Mouse (Mus musculus): ENCODE measurements at regions not wholly inside any gene's neighbourhood (a gene's known extent, or its start where the extent isn't known, plus 50 kb on each side); places are given as distances from the start of the nearest gene placed in this dataset.
A peak's percentile ranks its signal among the peaks of the same experiment; 100 is the strongest.

GRCm38 (mm10) chr17:52195804-52196203, 362.7 kb upstream of the Satb1 start:
- no peak for DNase-seq (ENCODE audit: low read depth)

- DNase-seq (ENCODE audit: low read depth) = no peak
Observed at GRCm38 (mm10) chr17:52191064-52191682, 358.1 kb upstream of the Satb1 start.

GRCm38 (mm10) chr17:52182706-52183105, 349.6 kb upstream of the Satb1 start:
- DNase-seq (ENCODE audit: low read depth) = peak; percentile 80

GRCm38 (mm10) chr17:52177996-52178395, 344.9 kb upstream of the Satb1 start:
- DNase-seq (ENCODE audit: low read depth) = no peak

GRCm38 (mm10) chr17:52168076-52168838, 335.2 kb upstream of the Satb1 start:
- peak; percentile 47 for DNase-seq (ENCODE audit: low read depth)

GRCm38 (mm10) chr17:52167658-52168057, 334.6 kb upstream of the Satb1 start:
- DNase-seq (ENCODE audit: low read depth) = no peak

GRCm38 (mm10) chr17:52165891-52166485, 332.9 kb upstream of the Satb1 start:
- DNase-seq (ENCODE audit: low read depth) = no peak

GRCm38 (mm10) chr17:52162559-52163397, 329.7 kb upstream of the Satb1 start:
- DNase-seq (ENCODE audit: low read depth) = peak; percentile 67

GRCm38 (mm10) chr17:52150496-52150895, 317.4 kb upstream of the Satb1 start:
- no peak for DNase-seq (ENCODE audit: low read depth)

GRCm38 (mm10) chr17:52149834-52150233, 316.7 kb upstream of the Satb1 start:
- DNase-seq (ENCODE audit: low read depth) = no peak

- DNase-seq (ENCODE audit: low read depth) = peak; percentile 26
Observed at GRCm38 (mm10) chr17:52149068-52149467, 316.0 kb upstream of the Satb1 start.

GRCm38 (mm10) chr17:52103891-52104290, 270.8 kb upstream of the Satb1 start:
- no peak for DNase-seq (ENCODE audit: low read depth)

GRCm38 (mm10) chr17:52085834-52086233, 252.7 kb upstream of the Satb1 start:
- DNase-seq (ENCODE audit: low read depth) = no peak

GRCm38 (mm10) chr17:52084455-52084854, 251.4 kb upstream of the Satb1 start:
- DNase-seq (ENCODE audit: low read depth) = no peak

GRCm38 (mm10) chr17:52079316-52079715, 246.2 kb upstream of the Satb1 start:
- DNase-seq (ENCODE audit: low read depth) = peak; percentile 9

GRCm38 (mm10) chr17:52078496-52078895, 245.4 kb upstream of the Satb1 start:
- no peak for DNase-seq (ENCODE audit: low read depth)

GRCm38 (mm10) chr17:52077951-52078350, 244.9 kb upstream of the Satb1 start:
- DNase-seq (ENCODE audit: low read depth) = no peak

GRCm38 (mm10) chr17:52076746-52077145, 243.7 kb upstream of the Satb1 start:
- no peak for DNase-seq (ENCODE audit: low read depth)

GRCm38 (mm10) chr17:52067721-52068120, 234.6 kb upstream of the Satb1 start:
- no peak for DNase-seq (ENCODE audit: low read depth)

GRCm38 (mm10) chr17:52064618-52065017, 231.5 kb upstream of the Satb1 start:
- no peak for DNase-seq (ENCODE audit: low read depth)

- no peak for DNase-seq (ENCODE audit: low read depth)
Observed at GRCm38 (mm10) chr17:52063121-52063520, 230.0 kb upstream of the Satb1 start.

- DNase-seq (ENCODE audit: low read depth) = no peak
Observed at GRCm38 (mm10) chr17:52062096-52062665, 229.1 kb upstream of the Satb1 start.
